Mouse (Mus musculus) small intestine, adult 2 months (tissue): Measurements from ENCODE around the gene Heyl. TPM values are rescaled to one million over a fixed set of nuclear protein-coding genes. Genes with fewer than 3 reads are reported as not detected.
A peak's percentile ranks its signal among the peaks of the same experiment; 100 is the strongest.
"Not testable (repeated sequence)": the region's sequence is repeated elsewhere in the genome, so short reads cannot be mapped to it uniquely, and the experiment has no call there.

Experiments used
- H3K27ac ChIP-seq: fragments of 200-500 bp; 2 replicates; pipeline ENCODE4 v1.5.1; 2012; ENCODE audit warnings: low read depth, low read length, control low read depth, inconsistent platforms; ENCODE audit not compliant: insufficient read depth
- H3K27me3 ChIP-seq: fragments of 200-500 bp; 2 replicates; pipeline ENCODE4 v1.6.1; 2012; ENCODE audit warnings: mild to moderate bottlenecking, moderate library complexity, low read length, inconsistent platforms; ENCODE audit not compliant: control insufficient read depth, insufficient read depth
- H3K36me3 ChIP-seq: fragments of 200-500 bp; 2 replicates; pipeline ENCODE4 v1.6.1; 2012; ENCODE audit warnings: mild to moderate bottlenecking, low read length, control low read depth, inconsistent platforms; ENCODE audit not compliant: control insufficient read depth, insufficient read depth
- H3K4me1 ChIP-seq: fragments of 200-500 bp; 2 replicates; pipeline ENCODE4 v1.6.1; 2012; ENCODE audit warnings: low read length, inconsistent platforms, mixed read lengths; ENCODE audit not compliant: control insufficient read depth, insufficient read depth, insufficient read length
- H3K4me3 ChIP-seq: fragments of 200-500 bp; 2 replicates; pipeline ENCODE4 v1.5.1; 2012; ENCODE audit warnings: low read depth, mild to moderate bottlenecking, control low read depth, inconsistent platforms, low read length, moderate library complexity
- CTCF ChIP-seq: fragments of 200-500 bp; IDR thresholded peaks from 2 replicates; pipeline ENCODE4 v1.5.1; 2012; ENCODE audit warnings: low read depth, mild to moderate bottlenecking, control low read depth, inconsistent platforms, low read length, moderate library complexity, mixed read lengths; ENCODE audit not compliant: insufficient replicate concordance, insufficient read length; ENCODE audit errors: extremely low read depth
- POLR2A ChIP-seq: fragments of 200-500 bp; IDR thresholded peaks from 2 replicates; pipeline ENCODE4 v1.6.1; 2012; ENCODE audit warnings: low read depth, mild to moderate bottlenecking, control low read depth, inconsistent platforms, low read length, moderate library complexity
- WGBS: fragments of 180-500 bp; shearing (Covaris S2); methylation state at CpG from one replicate; pipeline ENCODE4 v1.1.7; 2018; 5-methylcytosine and 5-hydroxymethylcytosine counted together
- polyA plus RNA-seq: library from polyadenylated mRNA; depleted of rRNA; stranded (reverse); fragments of >200 nt; gene quantifications from 2 replicates; pipeline ENCODE4 v1.2.3, GENCODE M21; 2012

The Heyl gene
- polyA plus RNA-seq, 1 experiment: 1.3 TPM

DNA sequence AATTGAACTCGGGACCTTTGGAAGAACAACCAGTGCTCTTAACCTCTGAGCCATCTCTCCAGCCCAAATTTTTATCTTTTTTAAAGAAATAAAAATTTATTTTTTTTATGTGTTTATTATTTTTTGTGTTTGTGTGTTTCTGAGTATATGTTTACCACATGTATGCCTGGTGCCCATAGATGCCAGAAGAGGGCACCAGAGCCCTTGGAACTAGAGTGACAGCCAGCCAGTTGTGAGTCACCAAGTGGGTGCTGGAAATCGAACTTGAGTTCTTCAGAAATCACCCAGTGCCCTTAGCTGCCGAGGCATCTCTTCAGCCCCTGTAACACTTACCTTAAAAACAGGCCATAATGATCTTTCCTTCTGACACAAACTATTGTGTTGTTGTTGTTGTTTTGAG is 37.7 kb downstream of the Heyl start:
- Histone ChIP-seq H3K27ac (no peak overlapping the region), H3K27me3 (no peaks in the 10 kb centered on the region; the same call in 1 of the 2 replicates), H3K36me3 (no peaks in the 10 kb centered on the region), H3K4me1 (no peaks in the 10 kb centered on the region), H3K4me3 (no peak overlapping the region)
- 87% methylated on average over 3 of the region's 3 CpGs for WGBS
- TF ChIP-seq CTCF (no peak), POLR2A (no peak)

GRCm38 (mm10) chr4:123280117-123280516 is 46.8 kb downstream of the Heyl start:
- TF ChIP-seq CTCF (no peak), POLR2A (no peak)
- 46% methylated on average over 3 of the region's 3 CpGs for WGBS
- Histone ChIP-seq H3K27me3 (no peaks in the 10 kb centered on the region), H3K27ac (no peak overlapping the region), H3K36me3 (no peaks in the 10 kb centered on the region), H3K4me1 (peaks cover 6% of the 10 kb centered on the region; the same call in 1 of the 2 replicates), H3K4me3 (no peak overlapping the region)

- peaks cover 10% of the 10 kb centered on the region; the same call in 1 of the 2 replicates for H3K4me1 ChIP-seq
- 1% methylated on average over 25 of the region's 25 CpGs for WGBS
- H3K36me3 ChIP-seq: peaks cover 5% of the 10 kb centered on the region
- no peak overlapping the region for H3K27ac ChIP-seq
- no peaks in the 10 kb centered on the region for H3K27me3 ChIP-seq
- H3K4me3 ChIP-seq: peak overlapping the region; percentile 62
- TF ChIP-seq POLR2A (peak; percentile 80), CTCF (peak; percentile 76)
Observed at GRCm38 (mm10) chr4:123282500-123282899, 49.1 kb downstream of the Heyl start.

DNA sequence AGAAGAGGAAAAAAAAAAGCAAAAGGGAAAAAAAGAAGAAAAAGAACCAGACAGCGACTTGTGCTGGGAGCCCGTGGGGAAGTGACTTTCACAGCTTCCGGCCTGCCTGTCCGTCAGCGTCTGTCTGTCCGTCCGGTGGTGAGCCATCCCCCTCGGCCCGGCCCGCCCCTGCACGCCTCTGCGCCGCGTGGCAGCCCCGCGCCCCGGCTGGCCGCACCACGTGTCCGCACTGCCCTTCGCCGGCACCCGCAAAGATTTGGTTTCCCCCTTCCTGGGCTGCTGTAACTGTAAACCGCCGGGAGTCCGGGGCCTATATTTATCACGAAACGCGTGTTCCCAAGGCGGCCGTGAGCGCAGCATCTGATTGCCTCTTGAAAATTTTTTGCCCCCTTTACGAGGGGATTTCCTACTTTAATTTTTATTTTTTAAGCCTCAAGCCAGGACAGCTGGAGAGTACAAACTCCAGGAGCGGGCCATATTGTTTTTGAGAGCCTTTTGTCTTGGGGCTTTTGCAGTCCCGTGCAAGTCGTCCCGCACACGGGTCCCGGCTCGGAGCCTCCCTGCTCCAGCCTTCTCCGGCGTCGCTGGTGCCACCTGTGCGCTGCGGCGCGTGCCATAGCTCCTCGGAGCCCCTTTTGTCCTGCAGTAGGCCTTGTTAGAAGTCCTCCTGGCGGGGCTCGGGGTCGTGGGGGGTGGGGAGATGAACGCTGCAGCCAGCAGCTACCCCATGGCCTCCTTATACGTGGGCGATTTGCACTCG is 49.7 kb downstream of the Heyl start:
- H3K36me3 ChIP-seq, H3K27ac ChIP-seq, H3K27me3 ChIP-seq: not testable (repeated sequence)
- H3K4me1 ChIP-seq: peaks cover 10% of the 10 kb centered on the region; the same call in 1 of the 2 replicates
- peak overlapping the region; percentile 62 for H3K4me3 ChIP-seq
- WGBS: under 1% methylated on average over 43 of the region's 55 CpGs

DNA sequence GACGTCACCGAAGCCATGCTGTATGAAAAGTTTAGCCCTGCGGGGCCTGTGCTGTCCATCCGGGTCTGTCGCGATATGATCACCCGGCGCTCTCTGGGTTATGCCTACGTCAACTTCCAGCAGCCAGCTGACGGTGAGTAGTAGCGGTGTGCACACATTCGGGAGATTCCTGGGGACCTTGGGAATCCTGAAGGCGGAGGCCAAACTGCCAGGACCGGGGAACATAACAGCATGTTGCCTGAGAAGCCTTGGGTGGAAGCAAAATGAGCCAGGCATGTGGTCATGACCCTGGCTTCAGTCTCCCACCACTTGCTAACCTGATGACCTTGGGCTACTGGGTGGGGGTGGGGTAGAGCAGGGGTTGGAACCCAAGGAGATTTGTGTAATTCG is 50.3 kb downstream of the Heyl start:
- peak overlapping the region; percentile 62 for H3K4me3 ChIP-seq
- H3K27me3 ChIP-seq, H3K27ac ChIP-seq: not testable (repeated sequence)
- peaks cover 10% of the 10 kb centered on the region; the same call in 1 of the 2 replicates for H3K4me1 ChIP-seq
- H3K36me3 ChIP-seq: peaks cover 14% of the 10 kb centered on the region
- under 1% methylated on average over 15 of the region's 15 CpGs for WGBS

DNA sequence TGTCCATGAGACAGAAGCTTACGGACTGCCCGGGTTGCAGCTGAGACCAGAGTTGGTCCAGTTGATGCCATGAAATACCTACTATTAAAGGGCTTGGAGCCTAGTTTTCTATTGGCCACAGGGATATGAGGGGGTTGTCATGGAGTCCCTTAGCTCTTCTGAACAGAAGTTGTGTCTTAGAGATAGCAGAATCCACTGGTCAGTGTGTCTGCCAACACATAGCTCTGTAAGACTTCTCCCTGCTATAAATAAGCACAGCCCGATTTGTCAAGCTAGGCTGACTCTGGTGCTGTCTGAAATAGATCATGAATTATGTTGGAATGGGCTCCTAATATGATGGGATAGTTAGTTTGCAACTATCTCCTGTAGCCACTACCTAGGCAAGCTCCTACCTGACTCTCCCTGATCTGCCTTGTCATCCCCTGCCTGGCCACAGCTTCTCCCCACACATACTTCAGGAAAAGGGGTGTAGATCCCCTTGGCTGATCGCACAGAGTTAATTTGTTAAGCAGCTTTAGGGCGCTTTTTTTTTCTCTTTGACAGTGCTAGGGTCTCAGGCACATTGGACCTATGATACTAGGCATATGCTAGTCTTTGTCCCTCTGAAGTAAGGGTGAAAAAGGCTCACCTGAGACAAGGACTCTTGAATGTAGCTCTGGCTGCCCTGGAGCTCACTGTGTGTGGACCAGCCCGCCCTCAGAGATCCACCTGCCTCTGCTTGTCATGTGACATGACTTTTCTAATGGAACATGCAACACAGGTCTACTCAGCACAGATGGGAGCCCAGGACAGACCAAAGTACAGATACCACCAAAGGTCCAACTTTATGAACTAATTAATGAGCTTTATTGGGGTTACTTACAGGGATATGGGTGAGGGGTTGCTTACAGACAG is 51.6 kb downstream of the Heyl start:
- Histone ChIP-seq H3K27me3 (no peaks in the 10 kb centered on the region), H3K36me3 (peaks cover 27% of the 10 kb centered on the region), H3K4me1 (peaks cover 10% of the 10 kb centered on the region; the same call in 1 of the 2 replicates), H3K27ac (no peak overlapping the region), H3K4me3 (peak overlapping the region; percentile 62)
- TF ChIP-seq CTCF (no peak), POLR2A (no peak)
- 40% methylated on average over 6 of the region's 6 CpGs for WGBS

GRCm38 (mm10) chr4:123286790-123287189 is 53.4 kb downstream of the Heyl start:
- WGBS: 44% methylated on average over 2 of the region's 2 CpGs
- no peak overlapping the region for H3K27ac ChIP-seq
- H3K4me3 ChIP-seq: no peak overlapping the region
- no peaks in the 10 kb centered on the region for H3K27me3 ChIP-seq
- TF ChIP-seq POLR2A (no peak), CTCF (no peak)
- peaks cover 10% of the 10 kb centered on the region; the same call in 1 of the 2 replicates for H3K4me1 ChIP-seq
- peaks cover 43% of the 10 kb centered on the region for H3K36me3 ChIP-seq
